Mouse (Mus musculus) heart, postnatal 10 days (tissue): ENCODE measurements at regions not wholly inside any gene's neighbourhood (a gene's known extent, or its start where the extent isn't known, plus 50 kb on each side); places are given as distances from the start of the nearest gene placed in this dataset.
A peak's percentile ranks its signal among the peaks of the same experiment; 100 is the strongest.

Source experiments
- DNase-seq, 2 experiments: peaks; one replicate each; pipeline ENCODE4 v3.0.0; 2021
- intact Hi-C: fragments of 180-260 bp; cut with DNase I; formaldehyde crosslinking; loops from one replicate; pipeline ENCODE4 v1.15.1; 2025

DNA sequence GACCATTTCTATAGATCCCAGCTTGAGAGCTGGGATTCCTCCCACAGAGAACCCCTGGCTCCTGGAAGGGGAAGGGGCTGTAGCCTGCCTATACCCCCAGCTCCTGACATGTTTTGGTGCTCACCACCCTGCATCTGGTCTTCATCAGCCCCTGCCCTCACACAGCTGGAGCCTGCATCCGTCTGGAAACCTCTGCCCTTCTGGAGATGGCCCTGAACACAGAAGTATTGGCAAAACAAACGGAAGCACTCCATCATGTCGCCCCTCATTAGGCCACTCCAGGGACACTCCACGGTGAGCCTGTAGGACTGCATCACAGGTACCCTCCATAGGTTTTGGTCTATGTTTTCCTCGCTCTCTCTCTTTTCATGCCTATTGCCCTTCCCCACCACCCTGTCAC is 231.3 kb downstream of the Rybp start:
- no peak for DNase-seq
- intact Hi-C loops = loop anchor here (2.0 to 5.0 kb wide), 2 partner anchors 84 to 89 kb away; no protein-coding TSS in a partner anchor

- intact Hi-C loops = no loop called here
- DNase-seq = peak; percentile 25 to 35
Measured at GRCm38 (mm10) chr6:100052955-100053795, 234.1 kb downstream of the Rybp start.

DNA sequence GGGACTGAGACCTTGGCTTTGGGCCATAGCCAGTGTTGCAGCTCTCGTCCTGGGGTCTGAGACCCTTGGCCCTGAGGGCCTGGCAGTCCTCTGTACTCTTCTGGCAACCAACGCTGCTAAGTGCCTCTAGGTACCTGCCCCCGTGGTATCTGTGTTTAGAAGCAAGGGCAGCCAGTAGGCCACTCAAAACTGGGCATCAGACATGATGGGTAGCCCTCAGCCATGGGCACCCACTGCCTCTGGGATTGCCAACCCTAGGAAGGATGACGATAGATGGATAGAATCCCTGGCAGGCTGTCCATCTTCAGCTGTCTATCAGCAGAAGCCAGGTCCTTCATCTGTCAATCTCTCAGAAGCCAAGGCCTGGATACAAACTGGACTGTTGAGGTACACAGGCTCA is 234.9 kb downstream of the Rybp start:
- DNase-seq = peak; percentile 24 to 39
- intact Hi-C loops = no loop called here

DNA sequence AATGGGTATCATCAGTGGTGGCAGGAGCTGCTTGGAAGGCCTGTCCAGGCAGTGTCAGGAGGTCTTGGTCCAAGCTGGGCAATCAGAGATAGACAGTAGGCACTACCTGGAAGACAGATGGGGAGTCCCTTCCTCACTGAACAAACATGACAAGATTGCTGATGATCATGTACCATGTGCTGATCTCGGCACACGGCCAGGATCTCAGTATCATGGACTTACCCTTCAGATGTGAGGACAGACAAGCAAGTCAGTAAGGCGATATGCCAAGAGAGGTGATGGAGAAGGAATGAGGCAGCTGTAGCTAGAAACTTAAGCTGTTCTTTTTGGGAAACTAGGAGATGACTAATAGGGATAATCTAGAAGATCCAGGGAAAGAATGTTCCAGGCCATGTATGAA is 238.2 kb downstream of the Rybp start:
- intact Hi-C loops = no loop called here
- no peak for DNase-seq

DNA sequence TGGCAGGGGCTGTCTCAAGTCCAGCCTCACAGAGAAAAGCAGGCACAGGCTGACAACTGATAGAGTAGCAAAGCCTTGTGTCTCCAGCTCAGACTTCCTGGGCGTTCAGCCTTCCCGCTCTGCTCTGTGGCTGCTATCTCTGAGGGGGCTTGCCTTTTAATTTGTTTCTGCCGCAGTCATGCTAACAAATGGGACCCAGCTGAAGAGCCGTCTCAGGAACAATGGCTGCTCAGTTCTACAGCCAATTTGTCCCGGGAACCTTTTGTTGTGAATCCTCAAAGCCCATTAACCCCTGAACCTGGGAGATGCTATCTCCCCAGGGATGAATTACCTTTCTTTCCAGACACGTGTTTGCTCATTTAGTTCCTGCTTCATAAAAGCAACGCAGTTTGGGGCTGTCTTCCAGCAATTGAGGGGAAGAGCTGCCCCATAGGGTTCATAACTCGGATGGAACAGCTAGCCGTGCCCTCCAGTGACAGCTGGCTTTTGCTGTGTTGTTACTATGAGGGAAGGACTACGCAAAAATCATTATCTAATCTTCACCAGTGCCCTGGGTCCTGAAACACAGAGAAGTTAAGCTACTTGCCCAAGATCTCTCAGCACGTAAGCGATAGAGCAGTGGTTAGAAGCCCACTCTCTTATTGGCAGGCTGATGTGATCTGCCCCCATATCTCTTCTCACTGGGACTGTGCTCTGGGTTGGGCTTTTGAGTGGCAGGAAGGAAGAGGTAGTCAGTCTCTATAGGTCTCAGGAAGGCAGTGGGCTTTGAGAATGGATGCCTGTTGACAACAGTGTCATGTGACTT is 240.9 kb downstream of the Rybp start:
- no peak for DNase-seq
- intact Hi-C loops = no loop called here

DNA sequence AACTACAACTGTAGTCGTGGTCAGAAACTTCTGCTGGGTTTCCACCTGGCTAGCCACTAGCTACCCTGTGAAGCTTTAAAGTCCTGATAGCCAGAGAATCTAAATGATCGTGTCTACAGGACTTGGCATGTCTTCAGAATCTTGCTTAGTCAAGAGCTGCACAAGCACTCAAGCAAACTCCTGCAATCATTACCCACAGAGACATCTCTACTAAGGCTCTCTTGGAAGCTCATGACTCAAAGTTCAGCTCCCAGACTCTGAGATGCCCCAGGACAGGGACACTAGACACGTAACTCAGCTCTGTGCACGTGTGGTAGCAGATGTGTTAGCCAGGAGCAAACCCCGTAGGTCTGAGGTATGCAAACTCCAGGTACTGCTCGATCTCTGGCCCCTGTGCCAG is 242.2 kb downstream of the Rybp start:
- intact Hi-C loops = no loop called here
- no peak for DNase-seq

DNA sequence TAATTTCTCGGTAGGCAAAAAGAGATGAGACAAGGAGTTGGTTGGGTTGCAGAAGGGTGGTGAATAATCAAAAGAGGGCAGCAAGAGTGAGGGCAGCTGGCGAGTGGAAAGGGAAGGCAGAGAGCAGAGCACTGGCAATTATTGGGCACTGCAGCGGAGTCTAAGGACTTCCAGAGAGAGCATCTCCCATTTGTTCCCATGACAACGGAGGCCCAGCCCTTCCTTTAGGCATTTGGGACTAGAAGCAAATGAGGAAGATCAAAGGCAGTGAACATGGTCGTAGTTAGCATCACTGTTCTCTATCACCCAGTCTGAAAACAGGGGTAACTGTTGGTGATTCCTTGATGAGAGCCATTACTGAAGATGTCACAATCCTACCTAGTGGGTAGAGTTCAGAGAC is 246.1 kb downstream of the Rybp start:
- intact Hi-C loops = no loop called here
- no peak for DNase-seq

DNA sequence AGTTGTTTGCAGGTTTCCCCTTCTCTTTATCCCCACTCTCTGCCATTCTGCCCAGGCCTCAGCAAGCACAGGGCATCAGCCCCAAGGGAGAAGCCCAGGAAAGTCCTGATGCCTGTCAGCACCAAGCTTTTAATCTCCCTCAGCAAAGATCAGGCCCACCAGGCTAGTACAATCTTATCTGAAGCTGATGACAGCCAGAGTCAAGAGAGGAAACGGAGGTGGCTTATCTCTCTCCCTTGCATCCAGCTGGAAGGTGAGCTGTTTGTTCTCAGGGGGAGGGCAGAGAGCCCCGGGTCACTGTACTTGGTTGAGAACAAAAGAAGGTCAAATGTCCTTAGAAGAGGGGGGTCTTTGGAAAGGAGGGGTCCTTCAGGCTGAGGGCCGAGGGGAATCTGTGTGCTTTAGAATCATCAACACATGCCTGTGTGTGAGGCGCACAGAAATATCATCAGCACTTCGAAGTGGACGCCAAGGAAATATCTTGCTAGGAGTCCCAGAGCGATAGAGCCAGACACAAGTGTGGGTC is 246.8 kb downstream of the Rybp start:
- no peak for DNase-seq
- intact Hi-C loops = no loop called here

DNA sequence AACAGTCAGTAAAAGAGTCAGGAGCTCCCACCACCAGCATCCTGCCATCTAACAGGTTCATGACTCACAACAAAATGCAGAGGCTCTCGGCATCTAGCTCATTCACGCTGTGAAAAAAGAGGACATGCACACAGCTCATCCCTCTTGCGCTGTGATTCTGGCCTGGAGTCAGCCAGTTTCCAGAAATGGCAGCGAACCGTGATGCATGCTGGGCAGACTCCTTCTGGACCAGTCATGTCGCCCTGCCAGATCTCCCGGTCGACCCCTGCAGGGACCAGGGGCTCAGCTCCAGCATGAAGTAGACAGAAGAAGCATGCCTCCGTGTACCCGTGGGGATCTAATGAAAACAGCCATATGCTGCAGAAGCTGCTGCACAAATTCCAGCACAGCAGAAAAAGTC is 254.6 kb downstream of the Rybp start:
- DNase-seq = no peak
- intact Hi-C loops = no loop called here

- intact Hi-C loops = no loop called here
- no peak for DNase-seq
Measured at GRCm38 (mm10) chr6:100030522-100030921, 256.8 kb downstream of the Rybp start.

DNA sequence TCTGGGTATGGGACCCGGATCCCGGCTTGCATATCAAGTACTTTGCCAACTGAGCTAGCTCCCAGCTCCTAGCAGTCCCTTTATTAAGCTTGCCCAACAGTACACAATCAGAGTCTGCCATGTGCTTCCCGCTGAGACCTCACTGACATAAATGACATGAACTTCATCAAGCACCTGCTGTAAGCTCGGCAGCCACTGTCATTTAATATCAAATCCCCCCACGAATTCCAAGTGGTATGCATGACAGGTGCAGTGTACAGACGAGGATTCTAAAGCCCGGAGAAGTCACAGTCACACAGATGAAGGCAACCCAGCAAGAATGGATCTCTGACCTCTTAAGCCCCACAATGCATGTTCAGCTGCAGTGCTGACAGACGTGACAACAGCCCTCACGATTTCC is 257.3 kb downstream of the Rybp start:
- DNase-seq = no peak
- intact Hi-C loops = no loop called here

DNA sequence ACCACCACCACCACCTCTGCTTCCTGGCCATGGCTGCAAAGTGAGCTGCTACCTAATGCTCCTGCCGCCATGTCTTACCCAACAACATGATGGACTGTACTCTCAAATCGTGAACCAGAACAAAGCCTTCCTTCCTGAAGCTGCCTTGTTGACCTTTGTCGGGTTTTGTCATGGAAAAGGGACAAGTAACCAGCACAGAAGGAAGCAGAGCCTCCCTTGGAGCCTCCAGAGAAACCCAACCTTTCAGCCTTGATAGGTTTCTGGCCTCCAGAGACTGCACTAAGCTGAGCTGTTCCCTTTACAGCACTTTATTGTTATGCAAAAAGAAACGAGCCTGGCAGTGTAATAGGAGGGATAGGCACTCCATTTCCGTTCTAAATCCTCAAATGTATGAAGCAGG is 259.8 kb downstream of the Rybp start:
- DNase-seq = no peak
- intact Hi-C loops = no loop called here

DNA sequence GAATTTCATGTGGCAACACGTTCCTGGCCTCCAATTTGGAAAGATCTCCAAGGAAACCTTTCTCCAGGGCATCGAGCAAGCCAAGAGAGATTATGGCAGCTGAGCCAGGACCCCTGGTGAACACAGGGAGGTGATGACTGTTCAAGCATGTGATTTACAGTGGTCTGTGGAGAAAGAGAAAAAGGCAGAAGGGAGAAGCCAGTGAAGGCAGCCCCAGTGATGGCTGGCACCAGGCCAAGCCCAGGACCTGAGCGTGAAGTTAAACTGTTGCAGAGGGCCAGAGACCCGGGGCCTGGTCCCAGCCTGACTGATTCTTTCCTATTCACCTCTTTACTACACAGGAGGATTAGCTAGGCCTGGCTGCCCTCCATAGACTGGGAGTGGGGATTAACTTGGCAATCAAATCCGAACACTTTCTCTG is 261.7 kb downstream of the Rybp start:
- DNase-seq = no peak
- intact Hi-C loops = no loop called here

DNA sequence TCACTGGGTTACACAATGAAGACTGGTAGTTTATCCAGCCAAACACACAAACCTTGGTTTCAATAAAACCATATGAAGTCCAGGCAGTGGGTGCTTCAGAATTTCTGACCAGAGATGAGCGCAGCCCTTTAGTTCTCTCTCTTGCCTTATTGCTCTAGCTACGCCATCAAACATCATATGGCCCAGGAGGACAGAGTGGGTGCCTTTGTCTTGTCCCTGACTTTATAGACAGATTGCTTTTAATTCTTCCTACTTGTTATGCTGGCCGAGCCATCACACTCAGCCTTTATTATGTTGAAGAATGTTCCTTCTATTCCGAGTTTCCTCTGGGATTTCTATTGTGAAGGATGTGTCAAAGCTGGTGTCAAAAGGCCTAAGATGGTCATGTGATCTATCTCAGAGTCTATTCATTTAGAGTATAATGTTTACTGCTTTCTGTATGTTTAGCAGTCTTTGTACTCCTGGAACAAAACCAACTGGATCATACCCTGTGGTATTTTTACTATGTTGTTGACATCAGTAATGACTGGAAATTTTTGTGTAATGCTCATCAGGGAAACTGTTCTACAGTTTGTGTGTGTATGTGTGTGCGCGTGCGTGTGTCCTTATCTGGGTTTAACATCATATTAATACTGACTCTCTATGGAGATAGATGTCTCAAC is 263.7 kb downstream of the Rybp start:
- intact Hi-C loops = no loop called here
- DNase-seq = no peak

DNA sequence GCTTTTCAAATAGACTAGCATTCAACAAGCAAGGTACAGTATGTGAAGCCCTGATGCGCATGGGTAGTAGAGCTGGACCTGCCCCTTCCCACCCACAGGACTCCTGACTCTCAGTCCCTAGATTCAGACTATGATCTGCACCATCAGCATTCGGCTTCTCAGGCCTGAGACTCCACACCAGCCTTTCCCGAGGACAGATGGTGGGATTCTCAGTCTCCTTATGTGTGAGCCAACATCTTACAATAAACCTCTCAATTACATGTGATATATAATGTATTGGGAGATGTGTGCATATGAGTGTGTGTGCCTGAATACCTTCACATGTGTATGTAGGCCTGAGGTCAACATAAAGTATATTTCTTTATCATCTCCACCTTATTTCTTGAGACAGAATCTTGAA is 268.3 kb downstream of the Rybp start:
- intact Hi-C loops = loop anchor here (5.0 kb wide), 1 partner anchor 88 kb away; no protein-coding TSS in a partner anchor
- no peak for DNase-seq

- peak; percentile 70 to 75 for DNase-seq
- intact Hi-C loops = loop anchor here (5.0 kb wide), 3 partner anchors 82 to 113 kb away; no protein-coding TSS in a partner anchor
Measured at GRCm38 (mm10) chr6:100013949-100014348, 273.3 kb downstream of the Rybp start.

- peak; percentile 84 to 90 for DNase-seq
- intact Hi-C loops = loop anchor here (5.0 kb wide), 3 partner anchors 79 to 116 kb away; no protein-coding TSS in a partner anchor
Measured at GRCm38 (mm10) chr6:100011520-100012062, 275.7 kb downstream of the Rybp start.

DNA sequence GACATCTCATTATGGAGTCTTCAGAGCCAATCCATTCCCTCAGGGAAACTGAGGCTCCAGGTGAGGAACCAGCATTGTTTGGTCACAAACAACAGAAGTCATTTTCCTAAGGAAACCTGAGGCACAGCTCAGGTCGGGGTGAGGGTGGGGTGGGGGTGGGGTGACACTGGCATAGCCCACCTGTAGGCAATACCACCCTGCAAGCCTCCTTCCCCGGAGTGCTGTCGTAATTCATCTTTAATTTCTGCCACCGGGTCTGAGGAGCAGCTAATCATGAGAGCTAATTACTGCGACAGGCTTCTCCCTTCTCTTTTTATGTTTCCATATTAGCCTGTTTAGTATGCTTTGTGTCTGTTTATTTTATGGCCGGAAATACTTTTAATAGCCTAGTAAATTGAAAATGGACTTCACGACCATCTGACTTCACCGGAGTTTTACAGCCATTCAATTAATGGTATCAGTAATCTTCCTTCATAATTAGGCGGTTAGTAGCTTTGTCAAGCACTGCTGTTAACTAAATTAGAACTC is 276.3 kb downstream of the Rybp start:
- DNase-seq = no peak
- intact Hi-C loops = loop anchor here (5.0 kb wide), 3 partner anchors 79 to 116 kb away; no protein-coding TSS in a partner anchor

DNA sequence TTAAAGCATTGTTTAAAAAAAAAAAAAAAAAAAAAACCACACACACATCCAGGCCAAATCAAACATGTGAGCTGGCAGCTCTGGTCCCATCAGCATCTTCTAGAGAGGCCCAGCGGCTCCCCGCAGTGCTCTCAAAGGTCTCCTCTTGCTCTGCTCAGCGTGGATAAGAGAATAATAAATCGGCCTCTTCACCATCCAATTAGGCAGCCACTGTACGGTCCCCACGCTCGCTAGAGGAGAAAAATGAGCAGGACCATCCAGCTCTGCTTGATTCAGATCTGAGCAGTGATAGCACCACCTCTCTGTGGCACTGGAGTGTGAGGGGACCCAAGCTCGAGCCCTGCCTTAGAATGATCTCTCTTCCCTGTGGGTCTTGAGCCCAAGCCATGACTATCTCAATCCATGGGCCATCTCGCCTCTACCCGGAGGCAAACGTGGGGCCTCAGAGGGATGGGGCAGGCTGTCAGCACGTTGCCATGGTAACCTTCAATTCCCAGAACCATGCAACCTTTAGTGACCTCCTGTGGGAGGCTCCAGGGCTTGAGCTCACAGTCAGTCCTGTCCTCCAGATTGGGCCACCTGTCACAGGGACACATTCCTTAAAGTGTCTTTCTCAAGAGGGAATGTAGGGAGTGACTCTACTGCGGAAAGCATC is 273.6 kb upstream of the Prok2 start:
- intact Hi-C loops = no loop called here
- DNase-seq = no peak
